Mouse (Mus musculus) midbrain, postnatal 0 days (tissue): Measurements from ENCODE around the gene Hacl1. TPM values are rescaled to one million over a fixed set of nuclear protein-coding genes. Genes with fewer than 3 reads are reported as not detected.

Experiments
- ATAC-seq: fragments of 200-750 bp; cut with Nextera tagmentation; 2 replicates; pipeline ENCODE4 v1.8.0; 2017; ENCODE audit warnings: moderate number of reproducible peaks, mild to moderate bottlenecking, moderate TSS enrichment, moderate library complexity; ENCODE audit not compliant: low FRiP score
- DNase-seq: peaks from one replicate; pipeline ENCODE4 v3.0.0-alpha.2; 2015; ENCODE audit warnings: low spot score
- H3K27ac ChIP-seq: fragments of 300-500 bp; sonication (generic); 2 replicates; pipeline ENCODE4 v1.5.1; 2014; ENCODE audit warnings: low read depth, mild to moderate bottlenecking, low read length, mixed read lengths
- H3K27me3 ChIP-seq: fragments of 300-500 bp; sonication (generic); 2 replicates; pipeline ENCODE4 v1.6.1; 2014; ENCODE audit warnings: low read length, control low read depth, mixed read lengths; ENCODE audit not compliant: insufficient read depth
- H3K36me3 ChIP-seq: fragments of 300-500 bp; sonication (generic); 2 replicates; pipeline ENCODE4 v1.6.1; 2014; ENCODE audit warnings: low read length, control low read depth, mixed read lengths; ENCODE audit not compliant: insufficient read depth
- H3K4me1 ChIP-seq: fragments of 300-500 bp; sonication (generic); 2 replicates; pipeline ENCODE4 v1.6.1; 2014; ENCODE audit warnings: mild to moderate bottlenecking, control low read depth, antibody characterized with exemption, low read length, mixed read lengths; ENCODE audit not compliant: insufficient read depth
- H3K4me2 ChIP-seq: fragments of 300-500 bp; sonication (generic); 2 replicates; pipeline ENCODE4 v1.6.1; 2014; ENCODE audit warnings: low read depth, mild to moderate bottlenecking, low read length, mixed read lengths; ENCODE audit not compliant: poor library complexity, severe bottlenecking
- H3K4me3 ChIP-seq: fragments of 300-500 bp; sonication (generic); 2 replicates; pipeline ENCODE4 v1.5.1; 2014; ENCODE audit warnings: low read depth, mild to moderate bottlenecking, low read length, moderate library complexity
- H3K9ac ChIP-seq: fragments of 300-500 bp; sonication (generic); replicated peaks from 2 replicates; pipeline ENCODE4 v1.6.1; 2014; ENCODE audit warnings: mild to moderate bottlenecking, low read length, moderate library complexity, mixed read lengths; ENCODE audit not compliant: poor library complexity, severe bottlenecking
- H3K9me3 ChIP-seq: fragments of 300-500 bp; sonication (generic); 2 replicates; pipeline ENCODE4 v1.6.1; 2016; ENCODE audit warnings: low read length, control low read depth
- CTCF ChIP-seq: IDR thresholded peaks from 2 replicates; pipeline ENCODE4 v1.5.1; 2016; ENCODE audit warnings: antibody characterized with exemption, mild to moderate bottlenecking
- WGBS: fragments of 180-500 bp; shearing (Covaris S2); extraction: QIAGEN DNeasy Blood & Tissue Kit; methylation state at CpG from one replicate; pipeline ENCODE4 v1.1.7; 2014; 5-methylcytosine and 5-hydroxymethylcytosine counted together
- polyA plus RNA-seq: library from polyadenylated mRNA; unstranded; fragments of >200 nt; fragmentation: Nextera tagmentation; extraction: Ambion mirVana; gene quantifications from 2 replicates; pipeline ENCODE4 v1.2.1, GENCODE M21; 2015
- total RNA-seq: library from RNA; depleted of rRNA; stranded (reverse); fragments of >200 nt; gene quantifications from 2 replicates; pipeline ENCODE4 v1.2.3, GENCODE M21; 2014

Hacl1 gene
- total and polyA plus RNA-seq, 2 experiments from 2014 or later: 6.8 to 8.4 TPM

DNA sequence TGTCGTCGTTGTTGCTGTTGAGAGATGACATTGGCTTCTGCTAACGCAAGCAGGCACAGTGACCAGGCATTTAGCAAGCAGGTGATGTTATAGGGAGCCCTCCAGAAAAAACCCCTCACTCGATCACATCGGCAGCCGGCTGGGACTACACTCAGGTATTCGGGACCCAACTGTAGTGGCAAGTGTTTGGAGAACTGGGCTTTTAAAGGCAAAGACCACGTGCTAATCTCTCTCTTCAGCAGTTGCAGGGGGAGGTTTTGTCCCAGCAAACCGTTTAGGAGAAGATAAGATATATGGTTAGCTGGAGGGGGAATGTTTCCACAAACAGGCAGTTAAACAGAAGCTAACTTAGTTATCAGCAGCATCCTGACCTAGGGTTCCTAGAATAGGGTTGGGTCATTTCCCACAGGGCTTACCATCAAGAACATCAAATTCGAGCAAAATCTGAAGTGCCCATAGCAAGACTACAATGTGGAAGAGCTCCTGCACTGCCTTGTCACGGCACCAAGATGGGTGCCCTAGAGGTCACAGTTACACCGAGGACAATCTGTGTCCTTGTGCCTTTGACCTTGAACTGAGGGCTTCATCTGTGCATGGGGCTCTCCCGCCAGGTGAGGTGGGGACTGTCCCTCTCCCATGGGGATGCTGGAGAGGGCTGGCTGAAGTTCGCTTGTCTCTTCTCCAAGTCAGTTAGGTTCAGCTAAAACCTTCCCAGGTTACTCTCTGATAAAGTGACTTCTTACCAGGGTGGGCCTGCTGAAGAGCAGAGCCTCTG, 12.2 kb upstream of the Hacl1 start:
- no peak for TF ChIP-seq CTCF
- H3K4me1 ChIP-seq: no peaks in the 10 kb centered on the region

DNA sequence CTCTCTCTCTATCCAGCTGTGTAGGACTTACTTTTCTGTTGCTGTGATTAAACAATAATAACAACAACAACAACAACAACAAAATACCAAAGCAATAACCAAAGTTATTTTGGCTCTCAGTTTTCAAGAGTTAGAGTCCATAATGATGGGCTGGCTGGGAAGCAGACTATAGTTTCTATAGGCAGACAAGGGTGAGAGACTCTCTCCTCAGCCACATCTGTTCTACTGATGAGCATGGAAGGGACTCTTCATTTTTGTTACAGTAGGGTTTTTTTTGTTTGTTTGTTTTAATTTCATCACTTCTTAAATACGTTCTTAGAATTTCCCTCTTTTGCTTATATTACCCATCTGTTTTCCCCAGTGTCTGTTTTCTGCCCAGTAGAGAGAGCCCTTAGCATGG, 11.5 kb upstream of the Hacl1 start:
- TF ChIP-seq CTCF: no peak
- Histone ChIP-seq H3K27me3 (no peaks in the 10 kb centered on the region), H3K27ac (no peak overlapping the region), H3K4me1 (no peaks in the 10 kb centered on the region), H3K36me3 (no peaks in the 10 kb centered on the region), H3K4me2 (no peak overlapping the region), H3K4me3 (no peak overlapping the region), H3K9ac (no peak overlapping the region), H3K9me3 (no peaks in the 10 kb centered on the region)
- DNase-seq: no peak
- ATAC-seq: no peak
- WGBS: 94% methylated on average over 1 of the region's 1 CpGs

More for the DNA sequence above, 12.2 kb upstream of the Hacl1 start:
- Histone ChIP-seq H3K9ac (no peak overlapping the region), H3K9me3 (no peaks in the 10 kb centered on the region), H3K4me2 (no peak overlapping the region), H3K27ac (no peak overlapping the region), H3K4me3 (no peak overlapping the region), H3K27me3 (no peaks in the 10 kb centered on the region), H3K36me3 (no peaks in the 10 kb centered on the region)
- no peak for ATAC-seq
- 86% methylated on average over 14 of the region's 14 CpGs for WGBS
- DNase-seq: no peak

DNA sequence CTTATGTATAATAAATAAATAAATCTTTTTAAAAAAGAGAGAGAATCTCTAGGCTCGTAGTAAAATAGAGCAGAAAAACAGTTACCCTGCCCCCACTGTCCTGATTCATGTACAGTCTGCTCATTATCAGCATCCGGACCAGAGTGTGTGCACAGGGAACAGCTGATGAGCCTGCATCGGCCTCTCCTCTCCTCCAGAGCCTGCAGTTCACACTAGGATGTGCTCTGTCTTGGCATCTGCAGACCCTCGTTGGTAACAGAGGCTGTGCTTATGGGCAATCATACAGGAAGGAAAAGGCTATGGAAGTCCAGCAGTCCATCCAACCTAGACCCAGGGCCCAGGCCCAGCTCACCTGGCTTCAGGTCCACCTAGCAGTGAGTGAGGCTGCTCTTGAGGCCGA, 11.0 kb upstream of the Hacl1 start:
- DNase-seq (no peak), ATAC-seq (no peak)
- Histone ChIP-seq H3K9ac (0 out of 2 replicates have a peak overlapping the region, but pooled peaks have one; percentile 24), H3K27ac (no peak overlapping the region), H3K4me2 (no peak overlapping the region), H3K4me1 (no peaks in the 10 kb centered on the region), H3K4me3 (no peak overlapping the region), H3K27me3 (no peaks in the 10 kb centered on the region), H3K36me3 (no peaks in the 10 kb centered on the region), H3K9me3 (no peaks in the 10 kb centered on the region)
- WGBS: 83% methylated on average over 5 of the region's 5 CpGs
- no peak for TF ChIP-seq CTCF

DNA sequence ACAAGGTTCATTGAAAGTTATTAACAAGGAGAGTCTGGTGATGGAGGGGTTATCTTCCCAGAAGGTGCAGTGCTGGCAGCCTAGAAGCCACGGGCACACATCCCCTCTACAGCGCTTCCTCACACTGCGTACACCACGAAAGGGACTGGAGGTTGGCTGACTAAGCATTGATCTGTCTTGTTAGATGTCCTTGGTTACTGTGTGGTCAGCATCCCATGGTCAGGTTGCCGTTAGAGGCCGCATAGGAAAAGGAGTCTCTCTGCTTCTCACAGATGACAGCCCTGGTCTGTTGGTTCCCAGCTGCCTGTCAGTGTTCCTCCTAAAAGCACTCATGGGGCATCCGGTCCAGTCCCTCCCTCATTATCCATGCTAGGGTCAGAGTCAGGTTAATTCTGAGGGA, 10.1 kb upstream of the Hacl1 start:
- H3K4me2 ChIP-seq: no peak overlapping the region
- no peak overlapping the region for H3K4me3 ChIP-seq
- H3K27me3 ChIP-seq: no peaks in the 10 kb centered on the region
- H3K4me1 ChIP-seq: no peaks in the 10 kb centered on the region
- no peak overlapping the region for H3K9ac ChIP-seq
- WGBS: 94% methylated on average over 7 of the region's 7 CpGs
- no peaks in the 10 kb centered on the region for H3K9me3 ChIP-seq
- TF ChIP-seq CTCF: no peak
- no peak overlapping the region for H3K27ac ChIP-seq
- H3K36me3 ChIP-seq: no peaks in the 10 kb centered on the region
- ATAC-seq (no peak), DNase-seq (no peak)

DNA sequence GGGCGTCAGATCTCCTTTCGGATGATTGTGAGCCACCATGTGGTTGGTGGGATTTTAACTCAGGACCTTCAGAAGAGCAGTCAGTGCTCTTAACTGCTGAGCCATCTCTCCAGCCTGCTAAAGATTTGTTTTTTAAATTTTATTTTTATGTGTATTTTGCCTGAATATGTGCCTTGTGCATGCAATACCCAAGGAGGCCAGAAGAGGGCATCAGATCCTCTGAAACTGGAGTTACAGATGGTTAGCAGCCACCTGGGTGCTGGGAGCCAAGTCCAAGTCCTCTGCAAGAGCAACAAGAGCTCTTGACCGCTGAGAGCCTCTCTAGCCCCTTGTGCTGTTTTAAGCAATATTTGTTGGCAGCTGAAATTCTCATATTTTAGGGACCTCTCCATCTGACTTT, 9.3 kb upstream of the Hacl1 start:
- H3K27ac ChIP-seq: no peak overlapping the region
- no peak overlapping the region for H3K4me3 ChIP-seq
- no peak for ATAC-seq
- no peaks in the 10 kb centered on the region for H3K27me3 ChIP-seq
- DNase-seq: no peak
- no peaks in the 10 kb centered on the region for H3K4me1 ChIP-seq
- H3K9me3 ChIP-seq: no peaks in the 10 kb centered on the region
- 97% methylated on average over 3 of the region's 3 CpGs for WGBS
- H3K36me3 ChIP-seq: no peaks in the 10 kb centered on the region
- no peak overlapping the region for H3K4me2 ChIP-seq
- no peak overlapping the region for H3K9ac ChIP-seq
- TF ChIP-seq CTCF: peak; percentile 48

DNA sequence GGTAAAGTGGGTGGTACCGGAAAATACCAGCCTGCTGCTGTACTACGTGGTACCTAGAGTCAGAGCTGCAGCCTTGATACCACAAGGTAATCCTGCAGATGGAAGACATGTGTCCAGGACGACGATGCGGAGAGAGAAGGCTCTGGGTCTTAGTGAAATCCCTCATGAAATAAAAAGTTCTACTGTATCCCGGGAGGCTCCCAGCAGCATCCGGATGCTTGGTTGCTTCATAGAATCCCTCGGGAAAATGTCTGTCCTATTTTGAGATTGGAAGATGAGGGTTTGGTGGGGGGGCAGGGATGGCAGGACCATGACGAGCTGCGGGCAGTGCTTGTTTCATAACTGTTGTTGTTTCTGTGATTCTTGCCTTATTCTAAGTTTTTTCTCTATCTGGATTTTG, 6.9 kb upstream of the Hacl1 start:
- Histone ChIP-seq H3K27ac (no peak overlapping the region), H3K4me2 (no peak overlapping the region), H3K9ac (no peak overlapping the region), H3K36me3 (no peaks in the 10 kb centered on the region), H3K4me1 (no peaks in the 10 kb centered on the region), H3K4me3 (no peak overlapping the region), H3K27me3 (no peaks in the 10 kb centered on the region), H3K9me3 (no peaks in the 10 kb centered on the region)
- no peak for DNase-seq
- WGBS: 88% methylated on average over 10 of the region's 10 CpGs
- ATAC-seq: no peak
- TF ChIP-seq CTCF: no peak
